Mouse (Mus musculus): ENCODE data around the gene Dgkd. TPM values are rescaled to one million over a fixed set of nuclear protein-coding genes. Genes with fewer than 3 reads are reported as not detected.

Gene Dgkd
- total RNA-seq, 2 experiments from 2014 or later = 107 to 118 TPM

DNA sequence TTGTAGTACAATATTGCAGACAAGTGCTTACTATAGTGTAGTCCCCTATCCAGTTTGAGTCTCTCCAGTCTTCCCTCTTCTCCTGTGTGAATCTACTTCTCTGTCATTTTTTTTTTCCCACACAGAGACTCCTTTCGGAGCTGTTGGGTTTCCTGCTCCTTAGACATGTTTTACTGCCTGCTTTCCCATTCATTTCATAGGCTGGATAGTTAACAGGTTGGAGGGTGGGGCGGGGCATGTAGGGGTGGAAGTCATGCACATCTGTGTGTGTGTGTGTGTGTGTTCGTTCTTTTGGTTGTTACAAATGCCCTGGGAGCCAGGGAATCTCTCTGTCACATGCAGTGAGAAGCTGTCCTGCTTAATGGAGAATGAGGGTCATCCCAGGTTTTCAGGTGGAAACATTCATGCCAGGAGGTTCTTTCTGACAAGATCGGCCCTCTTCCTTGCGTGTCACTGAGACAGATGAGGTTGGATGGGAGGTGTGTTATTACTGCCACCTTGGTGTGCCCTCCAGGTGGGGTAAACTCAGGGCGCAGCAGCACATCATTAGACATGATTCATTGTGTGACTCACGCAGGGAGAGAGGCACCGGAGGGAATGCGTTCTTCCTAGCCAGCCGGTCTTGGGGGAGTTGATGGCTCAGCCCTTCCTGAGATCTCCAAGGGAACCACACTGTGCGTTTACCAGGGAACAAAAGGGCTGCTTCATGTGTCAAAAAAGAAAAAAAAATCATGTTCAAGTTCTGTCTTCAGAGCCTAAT, 4.7 kb upstream of the Dgkd start:
- peak; percentile 49 for DNase-seq

DNA sequence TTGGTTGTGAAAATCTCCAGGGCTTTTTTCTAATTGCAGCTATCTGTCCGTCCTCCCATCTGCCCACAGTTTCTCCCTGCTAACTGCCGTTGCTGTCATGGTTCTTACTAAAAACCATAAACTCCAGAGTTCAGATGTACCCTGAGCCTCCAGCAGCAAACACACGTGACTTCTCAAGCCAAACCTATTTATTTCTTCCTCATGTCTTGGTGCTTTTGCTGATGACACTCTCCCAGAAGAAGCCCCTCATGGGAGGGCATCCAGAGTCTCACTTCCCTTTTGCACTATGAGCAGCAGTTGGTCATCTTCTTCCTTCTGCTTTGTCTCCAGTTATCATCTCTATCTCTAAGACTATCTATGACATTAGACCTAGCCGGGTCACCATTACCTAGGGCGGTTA, 3.8 kb upstream of the Dgkd start:
- no peak for DNase-seq

DNA sequence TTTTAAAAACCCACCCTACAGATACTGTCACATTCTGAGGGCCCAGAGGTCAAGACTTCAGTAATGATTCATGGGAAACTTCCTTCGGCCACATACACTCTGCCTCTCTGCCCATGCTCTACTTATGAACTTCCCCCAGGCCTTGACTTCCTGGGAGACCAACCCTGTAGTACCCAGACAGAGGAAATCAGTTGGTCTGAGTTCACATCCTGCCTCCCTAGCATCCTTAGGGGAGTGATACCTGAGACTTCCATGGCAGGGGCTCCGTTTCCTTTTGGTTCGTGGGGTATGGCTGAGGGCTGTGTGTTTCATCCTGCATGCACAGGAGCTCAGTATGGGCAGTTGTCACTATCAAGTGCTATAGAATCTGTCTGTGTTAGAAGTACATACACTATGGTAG, 1.7 kb upstream of the Dgkd start:
- DNase-seq = no peak

DNA sequence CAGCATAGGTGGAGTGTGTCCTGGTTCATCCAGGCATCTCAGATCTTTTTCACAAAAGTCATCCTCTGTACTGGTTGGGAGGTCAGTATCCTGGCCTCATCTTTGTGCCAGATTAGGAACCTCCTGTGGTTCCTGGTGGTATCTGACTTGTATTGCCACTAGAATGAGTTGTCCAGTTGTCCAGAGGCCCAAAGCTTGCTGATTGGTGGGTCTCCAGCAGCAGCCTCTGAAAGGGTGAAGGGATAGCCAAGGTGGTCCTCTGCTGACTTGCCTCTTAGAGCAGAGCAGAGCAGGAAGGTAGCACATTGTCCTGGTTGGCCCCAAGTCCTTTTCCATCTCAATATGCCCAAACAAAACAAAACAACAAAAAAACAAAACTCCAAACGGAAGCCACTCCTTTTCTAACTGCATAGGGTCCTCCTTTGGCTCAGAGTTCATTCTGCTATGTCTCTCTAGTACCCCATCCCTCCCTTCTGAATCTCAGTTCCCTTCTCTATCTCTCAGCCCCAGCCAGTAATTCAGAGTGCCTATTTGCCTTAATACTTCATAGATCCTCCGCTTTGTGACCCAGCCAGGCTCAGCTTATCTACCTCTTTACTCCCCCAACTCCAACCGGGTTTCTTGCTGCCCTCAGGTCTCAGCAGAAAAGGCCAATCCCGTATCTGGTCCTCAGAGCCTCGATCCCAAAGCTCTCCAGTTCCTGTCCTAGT, 851 bp upstream of the Dgkd start:
- DNase-seq = no peak

DNA sequence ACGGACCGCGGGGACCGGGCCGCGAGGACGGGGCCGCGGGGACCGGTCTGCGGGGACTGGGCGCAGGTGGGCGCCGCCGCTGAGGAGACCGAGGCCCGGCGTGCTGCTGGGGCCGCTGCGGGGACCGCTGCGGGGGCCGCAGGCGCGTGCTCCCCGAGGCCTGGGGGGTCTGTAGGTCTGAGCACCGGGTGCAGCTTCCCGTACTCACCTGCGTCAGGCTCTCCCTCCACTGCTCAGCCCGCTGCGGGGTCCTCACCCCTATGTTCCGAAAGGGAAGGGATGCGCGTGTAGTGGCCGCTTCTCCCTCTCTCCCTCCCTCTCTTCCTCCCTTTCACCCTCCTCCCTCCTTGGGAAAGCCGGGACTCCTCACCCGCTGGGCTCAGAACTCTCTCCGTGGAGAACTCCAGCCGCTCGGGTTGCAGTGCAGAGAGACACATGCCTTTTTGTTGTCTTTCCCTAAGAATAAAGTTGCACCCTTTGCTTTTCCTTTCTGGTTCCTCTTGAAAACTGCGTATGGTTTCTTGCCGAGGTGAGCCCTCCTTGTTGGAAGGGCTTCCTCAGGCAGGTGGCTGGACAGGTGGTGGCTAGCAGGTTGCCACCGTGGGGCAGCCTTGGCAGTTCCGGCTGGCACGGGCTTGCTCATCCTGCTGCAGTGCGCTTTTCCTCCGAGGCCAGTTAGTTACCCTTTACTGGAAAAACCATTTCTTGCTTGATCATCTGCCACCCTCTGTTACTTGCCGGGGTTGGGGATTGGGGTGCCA, 694 bp downstream of the Dgkd start:
- DNase-seq = peak; percentile 49

DNA sequence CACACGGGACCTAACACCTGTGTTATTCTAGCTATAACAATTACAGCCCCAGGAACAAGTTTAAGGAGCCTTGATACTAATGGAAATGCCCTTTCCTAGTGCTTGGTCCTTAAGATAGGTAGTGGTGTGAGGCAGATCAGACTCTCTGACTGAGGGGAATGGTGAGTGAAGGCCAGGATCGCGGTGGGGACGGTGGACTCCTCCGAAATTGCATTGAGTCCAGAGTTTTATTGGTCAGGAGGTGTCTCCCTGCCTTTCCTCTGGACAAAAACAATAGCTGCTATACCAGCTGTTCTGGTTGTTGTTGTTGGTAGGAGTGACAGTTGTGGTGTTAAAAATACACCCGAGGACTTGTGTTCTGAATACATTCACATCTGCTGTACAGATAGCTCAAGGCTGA, 1.3 kb downstream of the Dgkd start:
- no peak for DNase-seq

DNA sequence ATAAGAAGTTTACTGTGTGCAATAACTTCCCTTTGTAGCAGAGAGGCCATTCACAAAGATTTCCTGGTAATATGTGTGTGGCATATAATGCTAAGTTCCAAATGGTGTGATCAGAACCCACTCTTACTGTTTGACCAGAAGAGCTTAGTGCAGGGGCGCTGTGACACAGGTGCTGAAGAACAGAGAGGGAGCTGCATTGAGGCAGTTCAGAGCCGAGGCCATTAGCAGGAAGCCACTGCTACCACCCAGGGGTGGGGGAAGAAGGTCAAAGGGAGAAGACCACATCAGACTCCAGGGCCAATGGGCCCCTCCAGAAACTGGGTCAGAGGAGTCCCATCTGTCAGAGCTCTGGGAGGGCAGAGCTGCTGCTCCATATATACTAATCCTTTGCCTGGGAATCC, 1.8 kb downstream of the Dgkd start:
- DNase-seq = no peak

DNA sequence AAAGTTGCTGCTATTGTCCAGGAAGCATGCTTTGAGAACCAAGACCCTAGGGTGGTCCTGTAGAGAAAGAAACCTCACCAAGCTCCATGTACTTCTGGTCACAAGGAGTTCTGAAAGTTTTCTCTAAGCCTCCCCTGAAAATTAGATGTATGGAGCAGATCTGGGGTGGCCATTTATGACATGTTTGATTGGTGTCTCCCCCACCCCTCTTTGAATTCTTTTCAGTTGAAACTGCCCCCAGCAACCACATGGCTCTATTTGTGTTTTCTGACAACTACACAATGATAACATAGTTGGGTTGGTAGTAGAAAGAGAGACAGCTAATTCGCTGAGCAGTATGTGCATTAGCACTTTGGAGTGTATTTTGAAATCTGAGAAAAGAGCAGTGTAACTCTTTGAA, 2.4 kb downstream of the Dgkd start:
- DNase-seq = no peak

DNA sequence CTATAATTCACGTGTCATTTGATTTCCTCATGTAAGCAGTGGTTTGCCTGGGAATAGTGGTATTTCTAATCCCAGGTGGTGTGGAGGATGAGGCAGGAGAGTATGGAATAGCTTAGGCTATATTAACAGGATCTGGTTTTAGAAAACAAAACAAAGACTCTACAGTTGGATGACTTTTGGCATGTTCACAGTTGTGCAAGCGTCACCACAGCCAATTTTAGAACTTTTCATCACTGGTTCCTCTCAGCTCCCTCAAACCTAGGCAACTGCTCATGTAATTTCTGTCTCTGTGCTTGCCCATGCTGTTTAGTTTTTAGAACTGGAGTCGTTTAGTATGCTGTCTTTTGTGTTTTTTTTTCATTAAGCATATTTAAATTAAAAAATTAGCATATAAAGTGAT, 3.7 kb downstream of the Dgkd start:
- no peak for DNase-seq

DNA sequence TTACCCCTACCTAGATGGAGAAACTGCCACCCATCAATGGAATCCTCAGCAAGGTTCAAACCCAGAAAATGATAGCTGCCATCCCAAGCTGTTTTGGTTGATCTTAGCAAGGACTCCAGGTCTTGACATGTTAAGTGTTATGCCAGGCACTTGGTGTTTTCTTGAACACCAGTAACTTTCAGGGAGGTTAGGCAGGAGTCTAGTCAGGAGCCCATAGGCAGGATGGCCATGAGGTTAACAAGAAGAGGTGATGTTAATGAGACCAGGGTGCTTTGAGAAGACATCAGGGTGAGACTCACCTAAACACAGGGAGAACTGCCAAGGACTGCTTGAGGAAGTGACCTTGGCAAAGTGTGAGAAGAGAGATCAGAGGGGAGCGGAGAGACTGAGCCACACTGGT, 4.9 kb downstream of the Dgkd start:
- DNase-seq = no peak

DNA sequence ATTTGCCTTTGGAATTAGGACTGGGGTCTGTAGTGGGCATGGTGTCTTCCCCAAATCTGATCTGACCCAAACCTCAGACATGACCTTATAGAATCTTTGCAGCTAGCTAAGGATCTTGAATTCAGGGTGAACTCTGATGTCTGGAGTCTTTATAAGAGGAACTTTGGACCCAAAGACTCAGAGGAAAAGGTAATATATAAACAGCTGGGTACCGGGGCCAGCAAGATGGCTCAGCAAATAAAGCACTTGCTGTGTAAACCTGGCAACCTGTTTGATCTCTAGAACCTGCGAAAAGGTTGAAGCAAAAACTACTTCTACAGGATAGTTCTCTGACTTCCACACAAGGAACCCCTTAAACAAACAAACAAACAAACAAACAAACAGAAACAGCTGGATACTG, 5.4 kb downstream of the Dgkd start:
- no peak for DNase-seq

DNA sequence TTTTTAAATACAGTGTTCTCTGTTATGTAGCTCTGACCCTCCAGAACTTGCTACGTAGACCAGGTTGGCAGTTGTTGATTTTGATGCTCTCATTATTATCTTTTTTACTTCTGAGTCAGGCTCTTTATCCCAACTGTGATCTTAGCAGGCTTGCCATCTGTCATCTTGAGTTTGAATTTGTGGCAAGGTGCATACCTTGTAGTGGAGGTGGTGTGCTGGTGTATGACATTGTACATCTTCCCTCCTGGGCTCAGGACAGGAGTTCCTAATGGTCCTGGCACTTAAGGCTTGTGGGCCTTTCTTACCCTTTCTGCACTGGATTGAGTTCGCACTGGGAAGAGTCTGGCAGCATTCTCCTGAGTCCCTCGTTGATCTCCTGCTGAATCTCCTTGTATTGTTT, 10.5 kb downstream of the Dgkd start:
- DNase-seq = no peak

DNA sequence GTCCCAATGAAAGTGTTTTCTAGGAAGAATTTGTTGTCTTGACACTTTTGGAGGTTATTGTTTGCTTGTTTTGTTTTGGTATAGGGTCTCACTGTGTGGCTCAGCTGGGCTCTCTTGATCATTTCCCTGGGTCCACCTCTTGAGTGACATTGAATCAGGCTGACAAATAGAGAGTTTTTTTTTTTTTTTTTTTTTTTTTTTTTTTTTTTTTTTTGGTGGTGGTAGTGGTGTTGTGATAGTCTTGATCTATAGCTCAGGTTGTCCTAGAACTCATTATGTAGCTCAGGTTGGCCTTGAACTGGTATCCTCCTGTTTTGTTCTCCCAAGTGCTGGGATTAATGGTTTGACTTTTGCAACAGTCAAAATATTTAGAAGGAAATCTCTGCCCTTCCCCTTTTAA, 11.8 kb downstream of the Dgkd start:
- no peak for DNase-seq

DNA sequence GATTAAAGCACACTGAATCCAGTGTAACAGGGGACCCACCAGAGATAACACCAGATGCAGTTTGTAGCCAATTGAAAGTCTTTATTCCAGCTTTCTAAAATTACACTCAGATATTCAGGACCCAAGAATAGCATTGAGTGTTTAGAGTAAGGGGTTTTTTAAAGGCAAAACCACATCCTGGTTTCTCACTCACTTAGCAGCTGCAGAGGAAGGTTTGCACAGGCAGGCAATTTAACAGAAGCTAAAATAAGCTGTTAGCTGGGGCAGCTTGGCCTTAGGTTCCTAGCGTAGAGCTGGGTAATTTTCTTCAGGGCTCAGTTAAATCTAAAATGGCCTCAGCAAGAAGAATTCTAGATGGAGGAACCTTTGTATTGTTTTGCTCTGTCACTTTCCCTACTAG, 13.6 kb downstream of the Dgkd start:
- DNase-seq = no peak

DNA sequence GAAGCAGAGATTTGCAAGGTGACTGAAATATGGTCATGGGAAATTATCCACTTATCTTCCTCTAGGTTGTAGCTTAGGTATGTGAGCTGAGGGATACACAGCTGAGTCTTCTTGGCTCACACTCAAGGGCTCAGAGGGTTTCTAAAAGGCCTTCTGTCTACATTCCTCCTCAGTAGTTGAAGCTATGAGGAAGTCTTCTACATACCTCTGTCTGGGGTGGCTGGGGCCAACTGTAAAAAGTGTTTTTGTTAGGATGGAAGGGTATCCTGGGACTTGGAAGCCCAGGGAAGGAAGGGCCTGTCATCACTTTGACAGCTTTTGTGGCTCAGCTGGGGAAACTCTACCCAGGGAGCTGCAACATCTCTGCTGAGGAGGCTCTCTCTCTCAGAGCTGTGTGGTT, 18.5 kb downstream of the Dgkd start:
- DNase-seq = no peak

DNA sequence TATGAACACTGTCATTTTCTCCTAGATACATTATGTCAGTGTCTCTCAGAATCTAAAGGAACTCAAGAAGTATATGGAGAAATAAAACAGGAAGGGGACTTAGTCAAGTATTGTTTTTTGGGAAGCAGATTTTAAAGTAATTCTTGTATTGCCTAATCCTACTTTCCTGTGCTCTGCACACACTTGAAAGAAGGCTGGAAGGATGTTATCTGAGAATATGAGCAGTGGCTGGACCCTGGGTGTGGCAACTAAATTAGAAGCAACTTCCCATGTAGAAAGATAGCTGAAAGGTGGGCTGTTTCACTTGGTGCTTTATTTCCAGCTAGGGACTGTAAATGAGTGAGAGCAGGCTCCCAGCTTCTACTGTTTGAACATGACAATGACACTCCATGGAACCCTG, 20.0 kb downstream of the Dgkd start:
- DNase-seq = no peak

DNA sequence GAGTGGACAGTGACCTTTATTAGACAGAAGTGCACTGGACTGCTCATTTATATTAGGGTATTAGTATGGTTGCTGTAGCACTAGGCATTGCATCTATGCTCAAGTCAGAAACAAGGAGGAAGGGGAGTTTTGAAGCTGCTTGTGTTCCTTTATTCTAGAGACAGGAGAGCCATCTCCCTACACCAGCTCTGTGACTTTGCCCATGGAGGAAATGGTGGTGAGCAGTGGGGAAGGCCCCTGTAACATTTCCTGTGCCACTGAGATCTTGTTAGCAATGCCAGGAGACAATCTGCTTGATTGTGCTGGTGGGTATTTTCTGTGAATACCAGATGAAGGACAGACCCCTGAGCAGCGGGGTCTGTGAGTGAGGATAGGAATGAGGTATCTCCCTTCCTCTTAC, 23.0 kb downstream of the Dgkd start:
- no peak for DNase-seq

DNA sequence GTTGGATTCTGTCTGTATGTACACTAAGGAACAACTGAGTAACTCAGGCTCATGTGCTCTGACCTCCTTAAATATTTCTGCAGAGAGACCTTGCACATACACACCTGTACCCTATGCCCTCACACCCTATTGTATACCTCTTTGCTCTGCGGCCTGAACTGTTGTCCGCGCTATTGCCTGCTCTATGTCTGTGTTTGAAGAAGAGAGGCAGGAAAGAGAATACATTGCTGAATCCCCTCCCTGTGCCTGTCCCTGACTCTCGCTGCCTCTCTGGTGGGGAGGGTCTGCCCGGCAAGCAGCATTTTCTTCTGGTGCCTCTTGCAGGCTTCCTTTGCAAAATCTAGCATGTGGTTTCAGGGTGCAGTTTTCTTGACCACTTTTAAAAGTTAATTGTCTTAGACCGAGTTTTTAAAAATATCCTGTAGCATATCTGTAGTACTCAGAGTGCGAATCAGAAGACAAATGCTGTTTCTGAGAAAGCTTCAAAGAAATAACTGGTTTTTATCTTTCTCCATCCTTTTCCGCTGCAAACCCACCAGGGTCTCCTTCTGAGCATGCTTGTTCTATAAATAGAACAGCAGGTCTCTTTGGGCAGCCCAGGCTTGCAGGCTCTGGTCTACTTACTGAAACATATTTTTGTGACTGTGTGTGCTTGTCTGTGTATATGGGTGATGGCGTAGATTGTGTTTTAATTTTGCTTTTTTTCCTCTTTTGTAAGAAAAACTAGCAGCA, 24.6 kb downstream of the Dgkd start:
- no peak for DNase-seq

DNA sequence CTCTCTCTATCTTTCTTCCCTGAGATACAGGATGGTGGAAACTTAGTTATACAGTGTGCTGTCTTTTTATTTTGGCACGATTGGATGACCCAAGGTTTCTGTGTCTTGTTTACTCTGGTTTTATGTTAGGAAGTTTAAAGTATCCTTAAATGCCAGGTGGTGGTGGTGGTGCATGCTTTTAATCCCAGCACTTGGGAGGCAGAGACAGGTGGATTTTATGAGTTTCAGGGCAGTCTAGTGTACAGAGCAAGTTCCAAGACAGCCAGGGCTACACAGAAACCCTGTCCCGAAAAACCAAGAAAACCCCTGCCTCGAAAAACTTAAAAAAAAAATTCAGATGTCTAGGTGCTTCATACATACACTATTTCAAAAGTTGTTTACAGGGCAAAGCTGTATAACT, 25.9 kb downstream of the Dgkd start:
- DNase-seq = no peak

DNA sequence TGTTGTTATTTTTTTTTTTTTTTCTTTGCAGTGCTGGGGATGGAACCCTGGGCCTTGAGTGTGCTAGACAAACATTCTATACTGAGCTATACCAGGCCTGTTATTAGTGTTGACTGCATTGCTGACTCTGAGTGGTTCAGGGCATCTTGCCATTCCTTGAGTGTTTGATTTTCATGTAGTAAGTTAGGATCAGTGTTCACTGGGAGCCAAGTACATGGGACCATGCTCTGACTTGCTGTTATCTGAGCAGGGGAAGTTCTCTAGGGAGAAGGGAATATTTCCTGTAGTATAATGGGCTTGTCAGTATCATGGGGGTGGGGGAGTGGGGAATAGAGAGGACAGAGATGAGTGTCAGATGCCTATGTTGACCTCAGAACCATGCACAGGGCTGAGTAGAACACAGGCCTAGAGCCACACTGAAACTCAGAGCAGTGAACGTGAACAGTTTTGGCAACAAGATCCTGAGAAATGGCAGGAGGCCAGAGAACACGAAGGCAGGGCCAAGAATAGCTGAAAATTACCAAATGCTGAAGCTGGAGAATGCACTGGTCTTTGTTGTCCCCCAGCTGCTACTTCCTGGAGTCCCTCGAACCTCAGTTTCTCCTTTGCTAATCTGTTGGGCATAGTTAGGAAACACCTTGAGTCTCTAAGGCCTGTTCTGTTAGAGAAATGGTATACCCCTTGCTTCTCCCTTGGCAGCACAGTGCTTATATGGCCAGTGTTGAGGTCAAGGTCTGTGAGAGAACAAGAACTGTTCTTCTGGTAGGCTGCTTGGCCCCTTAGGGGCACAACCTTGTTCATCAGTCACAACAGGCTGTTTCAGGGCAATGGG, 26.6 kb downstream of the Dgkd start:
- DNase-seq = peak; percentile 89

DNA sequence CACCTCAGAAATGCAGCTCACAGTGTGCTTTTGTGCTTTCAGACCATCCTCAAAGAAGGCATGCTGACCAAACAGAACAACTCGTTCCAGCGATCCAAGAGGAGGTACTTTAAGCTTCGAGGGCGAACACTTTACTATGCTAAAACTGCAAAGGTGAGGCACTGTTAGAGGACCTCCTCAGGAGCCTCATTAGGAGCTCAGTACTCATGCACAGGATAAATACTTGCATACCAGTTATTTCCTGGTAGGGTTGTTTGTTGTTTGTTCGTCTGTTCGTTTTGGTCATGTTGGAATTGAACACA, 27.2 kb downstream of the Dgkd start:
- DNase-seq = no peak

DNA sequence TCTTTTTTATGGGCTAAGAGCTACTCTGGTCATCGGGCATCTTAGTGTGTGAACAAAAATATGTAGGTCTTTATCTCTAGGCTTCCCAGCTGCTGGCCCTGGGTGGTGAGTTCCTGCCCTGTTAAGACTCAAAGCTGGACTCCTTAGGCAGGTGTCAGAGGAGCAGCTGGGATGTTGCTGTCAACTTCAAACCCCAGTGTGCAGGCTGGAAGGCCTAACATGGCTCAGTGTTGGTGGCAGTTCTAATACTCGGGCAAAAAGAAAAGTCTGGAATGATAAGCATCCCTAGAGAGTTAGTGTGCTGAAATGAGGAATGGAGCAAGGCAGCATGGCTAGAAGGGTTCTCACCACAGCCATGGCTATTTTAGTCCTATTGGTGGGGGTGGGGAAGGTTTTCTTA, 27.8 kb downstream of the Dgkd start:
- peak; percentile 29 for DNase-seq

All from adrenal gland, postnatal 10 days (tissue).